In genomic region chr5:137117994-137118393, GRCm38 (mm10) we compare ENCODE assay signal across 7 mouse cellular contexts. TPM values are rescaled to one million over a fixed set of nuclear protein-coding genes. Genes with fewer than 3 reads are reported as not detected.
"Had no signal": no experiment of that assay in that cellular context is flagged by ENCODE, and none has a peak within 500 bp of the region (broad histone marks: within the 10 kb centered on the region; RNA-seq: fewer than 3 reads in every experiment).

No protein-coding gene starts in this region.

RNA-seq across cellular contexts. Expression of gene Muc3, which starts 31.1 kb away (rescaled TPM):
- total RNA-seq: neutrophil, adult 5-6 weeks had no signal
- polyA plus RNA-seq: neural tube, embryonic 13.5 days; neural tube, embryonic 14.5 days; neural tube, embryonic 15.5 days; spleen, adult 2 months; stomach, embryonic 14.5 days; urinary bladder, adult 2 months had no signal

RNA-seq across cellular contexts. Expression of gene Serpine1, which starts 45.9 kb away (rescaled TPM):
- total RNA-seq: neutrophil, adult 5-6 weeks had no signal
